ENCODE assay signal across 9 mouse cellular contexts in genomic region chr6:141488619-141489018, GRCm38 (mm10). TPM values are rescaled to one million over a fixed set of nuclear protein-coding genes. Genes with fewer than 3 reads are reported as not detected.
DNase-seq lines count a peak whose midpoint lies in the region; ATAC-seq lines count a peak whose summit lies in the region.
"Had no signal": no experiment of that assay in that cellular context is flagged by ENCODE, and none has a peak within 500 bp of the region (broad histone marks: within the 10 kb centered on the region; RNA-seq: fewer than 3 reads in every experiment).

No protein-coding gene starts in this region.

- DNase-seq in forebrain, embryonic 10.5 days (ENCODE audit: extremely low spot score, low spot score): peak; percentile 65
- DNase-seq in thymus, postnatal 14 days: peak; percentile 26
- no peak for DNase-seq in thymus, adult 18-20 months
- DNase-seq in embryonic facial prominence, embryonic 14.5 days (ENCODE audit: low spot score): peak; percentile 67
- DNase-seq in lung, postnatal 14 days: peak; percentile 69
- peak; percentile 64 for DNase-seq in thymus, postnatal 4 days

- no peak overlapping the region for H3K27ac ChIP-seq in forebrain, embryonic 10.5 days
- no peak overlapping the region for H3K27ac ChIP-seq in forebrain, embryonic 16.5 days (ENCODE audit: low read length)
- no peak overlapping the region for H3K27ac ChIP-seq in embryonic facial prominence, embryonic 14.5 days (replicated peaks; ENCODE audit: low read depth, low read length)
- H3K27ac ChIP-seq in kidney, embryonic 14.5 days (ENCODE audit: low read depth, low read length): no peak overlapping the region
- H3K27ac ChIP-seq: heart, embryonic 13.5 days had no signal

- H3K4me2 ChIP-seq in forebrain, embryonic 16.5 days (ENCODE audit: low read length): no peak overlapping the region
- no peak overlapping the region for H3K4me2 ChIP-seq in embryonic facial prominence, embryonic 14.5 days (ENCODE audit: low read depth, low read length)
- no peak overlapping the region for H3K4me2 ChIP-seq in kidney, embryonic 14.5 days (replicated peaks; ENCODE audit: low read depth, low read length)
- H3K4me2 ChIP-seq: heart, embryonic 13.5 days had no signal

- no peak overlapping the region for H3K4me3 ChIP-seq in forebrain, embryonic 10.5 days
- H3K4me3 ChIP-seq in forebrain, embryonic 16.5 days (replicated peaks; ENCODE audit: low read length): no peak overlapping the region
- H3K4me3 ChIP-seq in embryonic facial prominence, embryonic 14.5 days (ENCODE audit: low read depth, low read length): no peak overlapping the region
- no peak overlapping the region for H3K4me3 ChIP-seq in kidney, embryonic 14.5 days (ENCODE audit: low read length)
- H3K4me3 ChIP-seq: heart, embryonic 13.5 days had no signal

- no peak for ATAC-seq in forebrain, embryonic 16.5 days
- no peak for ATAC-seq in embryonic facial prominence, embryonic 14.5 days (ENCODE audit: low read depth)
- peak; percentile 59; the same call in 1 of the 2 replicates for ATAC-seq in kidney, embryonic 14.5 days (ENCODE audit: low FRiP score, low TSS enrichment)

- H3K9me3 ChIP-seq in forebrain, embryonic 10.5 days: no peaks in the 10 kb centered on the region
- no peaks in the 10 kb centered on the region for H3K9me3 ChIP-seq in forebrain, embryonic 16.5 days (ENCODE audit: control insufficient read depth, low read length)
- H3K9me3 ChIP-seq in embryonic facial prominence, embryonic 14.5 days (ENCODE audit: control insufficient read depth, low read length): no peaks in the 10 kb centered on the region
- H3K9me3 ChIP-seq in kidney, embryonic 14.5 days (ENCODE audit: control insufficient read depth, low read length): no peaks in the 10 kb centered on the region
- H3K9me3 ChIP-seq: heart, embryonic 13.5 days had no signal

- peaks cover 4% of the 10 kb centered on the region; the same call in 1 of the 2 replicates for H3K4me1 ChIP-seq in forebrain, embryonic 10.5 days
- peaks cover 7% of the 10 kb centered on the region for H3K4me1 ChIP-seq in forebrain, embryonic 16.5 days (replicated peaks; ENCODE audit: control insufficient read depth, insufficient read depth, low read length)
- H3K4me1 ChIP-seq in embryonic facial prominence, embryonic 14.5 days (ENCODE audit: control insufficient read depth, insufficient read depth, low read length): peaks cover 7% of the 10 kb centered on the region; the same call in 1 of the 2 replicates
- no peaks in the 10 kb centered on the region for H3K4me1 ChIP-seq in kidney, embryonic 14.5 days (ENCODE audit: control insufficient read depth, insufficient read depth, low read length)

- H3K9ac ChIP-seq in forebrain, embryonic 16.5 days (replicated peaks; ENCODE audit: low read depth, low read length): no peak overlapping the region
- H3K9ac ChIP-seq in embryonic facial prominence, embryonic 14.5 days (ENCODE audit: low read depth, low read length): no peak overlapping the region
- no peak overlapping the region for H3K9ac ChIP-seq in kidney, embryonic 14.5 days (ENCODE audit: low read depth, low read length)
- H3K9ac ChIP-seq: heart, embryonic 13.5 days had no signal

- peaks cover 18% of the 10 kb centered on the region for H3K27me3 ChIP-seq in forebrain, embryonic 10.5 days (ENCODE audit: poor library complexity, severe bottlenecking)
- H3K27me3 ChIP-seq in forebrain, embryonic 16.5 days (replicated peaks; ENCODE audit: control insufficient read depth, insufficient read depth, low read length): 0 out of 2 replicates have a peak, but pooled peaks cover 4% of the 10 kb centered on the region
- H3K27me3 ChIP-seq in embryonic facial prominence, embryonic 14.5 days (replicated peaks; ENCODE audit: control insufficient read depth, insufficient read depth, low read length): no peaks in the 10 kb centered on the region
- no peaks in the 10 kb centered on the region for H3K27me3 ChIP-seq in kidney, embryonic 14.5 days (ENCODE audit: control insufficient read depth, insufficient read depth, low read length)
- H3K27me3 ChIP-seq: heart, embryonic 13.5 days had no signal

- no peaks in the 10 kb centered on the region for H3K36me3 ChIP-seq in forebrain, embryonic 10.5 days (replicated peaks)
- H3K36me3 ChIP-seq in forebrain, embryonic 16.5 days (ENCODE audit: control insufficient read depth, insufficient read depth): no peaks in the 10 kb centered on the region
- peaks cover 28% of the 10 kb centered on the region; the same call in 1 of the 2 replicates for H3K36me3 ChIP-seq in embryonic facial prominence, embryonic 14.5 days (ENCODE audit: control insufficient read depth, insufficient read depth, low read length)
- H3K36me3 ChIP-seq in kidney, embryonic 14.5 days (ENCODE audit: control insufficient read depth, insufficient read depth, low read length): peaks cover 16% of the 10 kb centered on the region; the same call in 1 of the 2 replicates

- WGBS in forebrain, embryonic 10.5 days: 19% methylated on average over 11 of the region's 11 CpGs
- 16% methylated on average over 11 of the region's 11 CpGs for WGBS in forebrain, embryonic 16.5 days
- 14% methylated on average over 11 of the region's 11 CpGs for WGBS in embryonic facial prominence, embryonic 14.5 days
- 17% methylated on average over 11 of the region's 11 CpGs for WGBS in kidney, embryonic 14.5 days

RNA-seq across cellular contexts. Expression of gene Slco1c1, which starts 35.5 kb away (rescaled TPM):
- 0.18 and 0.20 TPM in 2 replicates for polyA plus RNA-seq in forebrain, embryonic 10.5 days (2016; fragmentation: Nextera tagmentation; extraction: Ambion mirVana)
- 20.5 and 28.7 TPM in 2 replicates for polyA plus RNA-seq in forebrain, embryonic 16.5 days (2015; fragmentation: Nextera tagmentation; extraction: Ambion mirVana)
- polyA plus RNA-seq in embryonic facial prominence, embryonic 14.5 days (2014; fragmentation: Nextera tagmentation; extraction: Ambion mirVana): 0.26 and 0.46 TPM in 2 replicates
- 0.21 and 0.32 TPM in 2 replicates for polyA plus RNA-seq in kidney, embryonic 14.5 days (2014; fragmentation: Nextera tagmentation; extraction: Ambion mirVana)

Comparison
In these comparisons a context has a peak if more than half of its experiments do, and no peak if none do; other contexts are left out.
1. DNase-seq: peak in forebrain, embryonic 10.5 days (single experiment), thymus, postnatal 14 days (single experiment), embryonic facial prominence, embryonic 14.5 days (single experiment), lung, postnatal 14 days (single experiment) and thymus, postnatal 4 days (single experiment); none in thymus, adult 18-20 months (0 of 2).
2. RNA of gene Slco1c1, which starts 35.5 kb away (polyA plus RNA-seq): 20.5 to 28.7 TPM in forebrain, embryonic 16.5 days; 0.26 to 0.46 TPM in embryonic facial prominence, embryonic 14.5 days, 0.21 to 0.32 TPM in kidney, embryonic 14.5 days and 0.18 to 0.20 TPM in forebrain, embryonic 10.5 days; every median in the first group is over 10 times any median in the second.